ENCODE assay signal across 14 mouse cellular contexts in genomic region chr4:25272861-25273627, GRCm38 (mm10).
"Had no signal": no experiment of that assay in that cellular context is flagged by ENCODE, and none has a peak within 500 bp of the region (broad histone marks: within the 10 kb centered on the region; RNA-seq: fewer than 3 reads in every experiment).

No protein-coding gene starts in this region.

- H3K4me1 ChIP-seq: limb, embryonic 15.5 days; liver, embryonic 13.5 days; midbrain, embryonic 10.5 days; neural tube, embryonic 15.5 days had no signal

- H3K27ac ChIP-seq: limb, embryonic 15.5 days; liver, embryonic 13.5 days; midbrain, embryonic 10.5 days; neural tube, embryonic 15.5 days had no signal

- DNase-seq: kidney, adult 18-20 months; kidney, postnatal 25 days; layer of hippocampus, adult 9-11 months; layer of hippocampus, postnatal 36 days; liver, embryonic 13.5 days; lung, adult 18-20 months; midbrain, embryonic 14.5 days; right cerebral cortex, postnatal 14 days; thymus, adult 18-20 months; thymus, postnatal 14 days had no signal

- H3K4me3 ChIP-seq: limb, embryonic 15.5 days; liver, embryonic 13.5 days; midbrain, embryonic 10.5 days; myocyte; neural tube, embryonic 15.5 days had no signal

- H3K9ac ChIP-seq: limb, embryonic 15.5 days; liver, embryonic 13.5 days; neural tube, embryonic 15.5 days had no signal

- H3K9me3 ChIP-seq: limb, embryonic 15.5 days; liver, embryonic 13.5 days; midbrain, embryonic 10.5 days; neural tube, embryonic 15.5 days had no signal
